Mouse (Mus musculus) kidney, postnatal 4 days (tissue): ENCODE results near the gene Ctnnbip1.
"Not testable (repeated sequence)": the region's sequence is repeated elsewhere in the genome, so short reads cannot be mapped to it uniquely, and the experiment has no call there.

Source experiments
- DNase-seq, 2 experiments: peaks; one replicate each; pipeline ENCODE4 v3.0.0; 2021; ENCODE audit warnings: mixed read lengths in 2 of 2

Gene Ctnnbip1

GRCm38 (mm10) chr4:149590200-149590599, 72.2 kb downstream of the Ctnnbip1 start:
- no peak for DNase-seq

DNA sequence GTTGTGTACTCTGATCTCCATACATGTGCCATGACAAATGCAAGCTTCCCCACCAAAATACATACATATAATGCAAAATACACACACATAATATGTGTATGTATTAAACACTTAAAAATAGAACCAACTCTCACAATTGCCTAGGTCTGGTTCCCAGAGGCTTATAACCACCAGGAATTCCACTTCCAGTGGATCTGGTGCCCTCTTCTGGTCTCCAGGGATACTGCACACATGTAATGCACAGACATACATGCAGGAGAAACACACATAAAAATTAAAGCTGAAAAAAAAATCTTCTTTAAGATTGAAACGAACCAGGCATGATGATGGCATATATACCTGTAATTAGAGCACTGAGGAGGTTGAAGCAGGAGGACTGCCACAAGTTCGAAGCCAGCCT, 73.5 kb downstream of the Ctnnbip1 start:
- peak; percentile 47 to 58 for DNase-seq

DNA sequence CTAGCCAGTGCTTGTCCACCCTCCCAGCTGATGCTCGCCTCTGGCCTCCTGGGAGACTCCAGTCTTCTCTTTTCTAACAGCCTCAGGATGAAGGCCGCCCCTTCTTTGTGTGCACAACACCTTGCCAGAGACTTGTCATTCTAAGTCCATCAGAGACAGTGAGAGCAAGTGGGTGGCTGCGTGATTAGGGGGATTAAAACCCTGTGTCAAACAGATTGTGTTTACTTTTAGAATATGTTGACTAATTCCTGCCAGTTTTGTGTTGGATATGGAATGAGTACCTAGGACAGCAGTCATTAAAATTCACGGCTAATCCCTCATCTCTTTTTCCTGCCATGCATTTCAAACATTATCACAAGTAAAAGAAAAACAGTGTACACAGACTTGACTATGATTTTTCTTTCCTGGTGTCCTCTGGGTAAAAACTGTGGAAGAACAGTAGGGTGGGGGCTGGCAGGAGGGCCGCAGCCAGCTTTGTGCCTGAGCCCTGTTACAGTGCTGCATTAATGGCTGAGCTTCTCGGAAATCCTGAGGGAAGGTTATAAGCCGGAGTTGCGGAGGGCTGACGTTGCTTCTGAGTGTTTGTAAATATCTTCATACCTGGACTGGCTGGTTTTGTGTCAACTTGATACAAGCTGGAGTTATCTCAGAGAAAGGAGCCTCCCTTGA, 77.0 kb downstream of the Ctnnbip1 start:
- no peak for DNase-seq

DNA sequence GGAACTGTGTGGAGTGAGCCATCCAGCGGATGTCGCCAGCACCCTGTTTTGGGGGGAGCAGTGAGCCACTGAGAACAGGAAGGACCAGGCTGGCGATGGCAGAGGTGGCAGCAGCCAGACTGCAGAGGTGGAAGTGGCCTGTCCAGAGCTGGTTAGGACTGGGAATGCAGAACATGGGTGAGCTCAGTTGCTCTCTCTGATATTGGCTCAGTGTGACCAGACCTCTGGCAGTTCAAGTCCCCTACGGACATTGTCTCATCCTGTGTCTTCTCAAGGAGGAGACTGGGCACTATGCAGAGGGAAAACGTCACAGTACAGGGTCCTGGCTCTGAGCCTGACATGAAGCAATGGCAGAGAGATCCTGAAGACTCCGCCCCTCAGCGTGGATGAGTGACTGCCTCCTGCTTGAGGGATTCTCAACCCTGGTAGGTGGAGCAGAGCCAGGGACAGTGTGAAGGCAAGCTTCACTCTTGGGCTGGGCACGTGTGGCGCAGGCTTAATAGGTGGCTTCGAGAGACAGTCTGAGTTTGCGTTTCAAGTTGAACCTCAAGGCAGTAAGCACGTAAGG, 79.7 kb downstream of the Ctnnbip1 start:
- no peak for DNase-seq

DNA sequence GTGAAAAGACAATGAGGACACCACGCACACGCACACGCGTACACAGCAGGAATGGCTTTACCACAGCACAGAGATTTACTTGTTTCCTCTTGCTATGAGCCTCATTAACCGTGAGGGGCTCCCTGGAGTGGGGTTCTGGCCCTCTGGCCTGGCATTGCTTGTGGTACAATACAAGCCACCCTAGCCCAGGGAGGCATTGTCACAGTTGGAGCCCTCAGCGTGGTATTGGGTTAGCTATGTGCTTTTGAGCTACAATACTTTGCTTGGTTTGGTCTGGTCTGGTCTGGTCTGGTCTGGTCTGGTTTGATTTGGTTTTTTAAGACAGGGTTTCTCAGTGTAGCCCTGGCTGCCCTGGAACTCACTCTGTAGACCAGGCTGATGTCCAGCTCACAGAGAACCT, 81.5 kb downstream of the Ctnnbip1 start:
- DNase-seq: no peak

DNA sequence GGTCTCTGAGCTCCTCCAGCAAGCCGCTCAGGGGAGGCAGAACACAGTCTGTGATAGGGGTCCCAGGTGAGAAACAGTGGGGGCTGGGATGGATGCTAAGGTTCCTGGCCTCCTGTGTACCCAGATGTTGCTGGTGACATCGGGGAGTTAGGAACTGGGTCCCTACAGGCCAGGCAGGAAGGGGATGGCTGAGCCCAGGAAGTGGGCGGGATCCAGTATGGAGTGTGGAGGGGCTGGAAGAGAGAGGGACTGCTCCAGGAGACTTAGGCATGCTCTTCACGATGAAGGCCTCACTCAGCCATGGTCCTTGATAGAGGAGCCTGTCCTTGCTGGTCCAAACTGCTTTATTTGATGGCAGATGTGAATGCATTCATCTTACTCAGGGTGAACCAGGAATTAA, 82.1 kb downstream of the Ctnnbip1 start:
- DNase-seq: no peak

DNA sequence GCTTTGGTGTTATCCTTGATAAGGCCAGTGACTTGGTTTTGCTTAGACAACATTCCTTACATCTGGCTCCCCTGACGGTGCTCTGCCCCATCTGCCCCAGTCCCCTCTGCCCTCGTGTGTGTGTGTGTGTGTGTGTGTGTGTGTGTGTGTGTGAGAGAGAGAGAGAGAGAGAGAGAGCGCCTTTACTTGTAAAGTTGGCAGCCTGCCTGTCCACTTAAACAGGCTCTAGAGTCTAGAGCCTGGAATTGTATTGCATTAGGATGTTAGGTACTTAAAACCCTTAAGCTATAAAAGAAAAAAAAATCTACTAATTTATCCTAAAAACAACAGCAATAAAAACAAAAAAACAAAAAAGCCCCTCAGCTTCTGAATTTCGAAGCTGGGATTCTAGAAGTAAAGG, 83.4 kb downstream of the Ctnnbip1 start:
- no peak for DNase-seq

DNA sequence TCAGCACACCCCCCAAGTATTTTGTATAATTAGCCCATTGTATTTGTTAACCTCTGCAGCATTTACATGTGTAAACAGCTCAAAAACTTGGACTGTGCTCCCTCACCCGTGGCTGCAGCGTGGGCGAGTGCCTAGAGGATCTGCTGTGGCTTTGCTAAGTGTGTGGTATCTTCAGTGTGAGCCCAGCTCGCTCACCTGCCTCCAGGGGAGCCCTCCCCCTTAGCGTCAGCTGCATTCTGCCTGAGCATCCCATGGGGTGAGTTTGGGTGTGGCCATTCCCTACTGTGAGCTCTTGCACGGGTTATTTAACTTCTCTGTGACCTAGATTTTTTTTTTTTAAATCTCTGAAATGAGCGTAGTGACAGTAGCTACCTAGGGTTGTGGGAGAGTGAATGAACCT, 84.2 kb downstream of the Ctnnbip1 start:
- DNase-seq: no peak

GRCm38 (mm10) chr4:149603860-149604259, 85.8 kb downstream of the Ctnnbip1 start:
- no peak for DNase-seq

DNA sequence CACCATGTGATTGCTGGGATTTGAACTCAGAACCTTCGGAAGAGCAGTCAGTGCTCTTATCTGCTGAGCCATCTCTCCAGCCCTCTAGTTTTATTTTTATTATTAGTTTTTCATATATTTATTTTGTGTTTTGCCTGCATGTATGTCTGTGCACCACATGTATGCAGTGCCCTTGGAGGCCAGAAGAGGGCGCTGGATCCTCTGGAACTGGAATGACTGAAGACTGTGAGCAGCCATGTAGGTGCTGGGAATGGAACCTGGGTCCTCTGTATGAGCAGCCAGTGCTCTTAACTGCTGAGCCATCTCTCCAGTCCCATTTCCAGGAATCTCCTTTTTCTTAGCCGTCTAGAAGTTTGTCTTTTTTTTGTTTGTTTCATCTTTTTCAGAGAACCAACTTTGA, 86.5 kb downstream of the Ctnnbip1 start:
- DNase-seq: no peak

GRCm38 (mm10) chr4:149606056-149606455, 88.0 kb downstream of the Ctnnbip1 start:
- DNase-seq: no peak

GRCm38 (mm10) chr4:149606766-149607358, 88.8 kb downstream of the Ctnnbip1 start:
- DNase-seq: no peak

DNA sequence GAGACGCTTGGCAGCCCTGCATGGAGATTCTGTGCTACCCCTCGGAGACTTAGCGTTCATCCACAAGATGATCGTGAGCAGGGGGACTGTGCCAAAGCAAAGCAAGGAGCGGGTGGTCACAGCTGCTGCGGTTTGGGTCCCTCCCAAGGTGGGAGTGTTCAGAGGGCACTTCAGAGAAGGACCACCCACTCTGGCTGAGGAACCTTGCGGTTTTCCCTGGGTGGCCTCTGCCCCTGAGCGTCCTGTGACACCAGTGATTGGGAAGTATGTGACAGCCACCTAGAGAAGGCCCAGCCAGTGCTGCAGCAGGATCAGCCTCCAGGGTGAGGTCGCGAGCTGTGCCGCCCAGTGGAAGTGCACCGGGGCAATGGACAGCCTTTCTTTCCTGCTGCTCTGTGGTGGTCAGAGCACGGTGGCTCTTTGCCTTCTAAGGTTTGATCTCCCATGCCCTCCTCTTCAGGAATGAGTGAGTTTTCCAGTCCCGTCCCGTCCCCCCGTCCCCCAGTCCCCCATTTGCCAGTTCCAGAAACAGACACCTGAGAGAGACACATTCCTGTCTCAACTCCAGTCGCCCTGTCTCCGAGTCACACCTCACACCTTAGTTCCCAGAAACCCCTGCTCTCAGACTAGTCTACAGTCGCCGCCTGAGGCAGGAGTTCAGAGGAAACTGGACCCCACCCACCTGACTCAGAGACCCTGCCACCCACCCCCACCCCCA, 89.7 kb downstream of the Ctnnbip1 start:
- DNase-seq: peak; percentile 58 to 63

- no peak for DNase-seq
Measured at GRCm38 (mm10) chr4:149608309-149608638, 90.2 kb downstream of the Ctnnbip1 start.

- no peak for DNase-seq
Measured at GRCm38 (mm10) chr4:149609256-149610025, 91.4 kb downstream of the Ctnnbip1 start.

- peak; percentile 76 to 79 for DNase-seq
Measured at GRCm38 (mm10) chr4:149611376-149612044, 93.5 kb downstream of the Ctnnbip1 start.

DNA sequence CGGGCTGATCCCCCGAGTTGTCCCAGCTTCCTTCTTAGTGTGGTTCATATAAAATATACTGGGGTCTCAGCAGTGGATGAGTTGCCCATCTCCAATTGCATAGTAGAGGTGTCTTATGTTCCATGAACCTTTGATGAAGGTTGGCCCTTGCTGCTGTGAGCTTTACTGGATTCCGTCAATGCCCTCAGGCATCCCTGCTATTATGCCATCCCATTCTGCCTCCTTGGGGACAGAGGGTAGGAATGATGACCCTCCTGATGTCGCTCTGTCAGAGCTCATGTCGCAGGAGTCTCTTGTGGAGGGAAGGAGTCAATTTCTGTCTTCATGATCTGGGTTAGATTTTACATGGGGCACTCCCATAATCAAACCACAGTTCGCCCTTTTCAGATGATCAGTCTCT, 95.5 kb downstream of the Ctnnbip1 start:
- not testable (repeated sequence) for DNase-seq

GRCm38 (mm10) chr4:149614869-149615268, 96.8 kb downstream of the Ctnnbip1 start:
- DNase-seq: no peak
